Mouse (Mus musculus): ENCODE data around the gene Spaca4. TPM values are rescaled to one million over a fixed set of nuclear protein-coding genes. Genes with fewer than 3 reads are reported as not detected.

The Spaca4 gene
- polyA plus RNA-seq, 1 experiment from 2014 or later: not detected

DNA sequence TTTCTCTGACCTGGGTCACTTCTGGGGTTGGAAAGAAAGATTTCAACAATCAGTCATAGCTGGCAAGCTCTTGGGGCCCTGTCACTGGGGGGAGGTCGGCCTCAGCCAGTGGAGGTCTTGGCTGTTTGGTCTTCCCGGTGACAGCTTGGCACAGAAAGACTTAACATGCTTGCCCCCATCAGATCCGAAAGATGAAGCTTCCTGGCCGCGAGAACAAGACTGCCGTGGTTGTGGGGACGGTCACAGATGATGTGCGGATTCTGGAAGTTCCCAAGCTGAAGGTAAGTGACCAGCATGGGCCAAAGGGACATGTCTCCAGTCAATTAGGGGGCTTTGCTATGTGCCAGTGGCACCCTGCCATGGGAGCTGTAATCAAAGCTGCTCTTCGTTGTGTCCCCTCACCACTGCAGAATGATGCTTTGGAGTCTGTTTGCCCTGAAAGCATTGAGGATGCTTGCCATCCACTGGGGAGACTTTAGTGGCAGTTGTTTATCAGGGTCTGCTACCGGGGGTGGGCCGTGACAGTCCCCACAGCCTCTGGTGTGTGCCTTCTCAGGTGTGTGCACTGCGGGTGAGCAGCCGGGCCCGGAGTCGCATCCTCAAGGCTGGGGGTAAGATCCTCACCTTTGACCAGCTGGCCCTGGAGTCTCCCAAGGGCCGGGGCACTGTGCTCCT is 5.7 kb downstream of the Spaca4 start:
- POLR2A ChIA-PET: interaction anchor here (0.6 to 4.4 kb wide), 2 partner anchors 12 to 734 kb away, joined by 5 to 28 read pairs; partner anchors contain the start of gene Prmt1
- TF ChIP-seq CTCF (IDR thresholded peaks at IDR 0.05): no peak
- in situ Hi-C loops (cut with MboI; ENCODE audit: low pct_unique_long_range_greater_than_20kb): loop anchor here (25.0 kb wide), 1 partner anchor 858 kb away; the partner anchor contains the start of genes Pnkp and Ptov1
- ATAC-seq (no peak), DNase-seq (ENCODE audit: low read depth, low spot score) (no peak)
- CTCF ChIA-PET: interaction anchor here (0.9 to 1.4 kb wide), 2 partner anchors 11 to 19 kb away, joined by 3 to 4 read pairs; no protein-coding TSS in a partner anchor
- no peaks in the 10 kb centered on the region for H3K27me3 ChIP-seq

- ChIA-PET CTCF (interaction anchor here (1.0 to 2.0 kb wide), 3 partner anchors 11 to 82 kb away, joined by 3 to 8 read pairs (median 4); no protein-coding TSS in a partner anchor), POLR2A (interaction anchor here (1.1 to 4.4 kb wide), 4 partner anchors 11 to 25 kb away, joined by 3 to 28 read pairs (median 3); partner anchors contain the start of gene Sec1)
- no peaks in the 10 kb centered on the region for H3K27me3 ChIP-seq
- TF ChIP-seq CTCF (IDR thresholded peaks at IDR 0.05): no peak
- no peak for DNase-seq (ENCODE audit: low read depth, low spot score)
- no peak for ATAC-seq
- in situ Hi-C loops (cut with MboI; ENCODE audit: low pct_unique_long_range_greater_than_20kb): loop anchor here (25.0 kb wide), 1 partner anchor 857 kb away; the partner anchor contains the start of genes Pnkp and Ptov1
These were observed 6.4 kb downstream of the Spaca4 start for GRCm38 (mm10) chr7:45719180-45719579.

GRCm38 (mm10) chr7:45718331-45718730 is 7.3 kb downstream of the Spaca4 start:
- no peak for ATAC-seq
- in situ Hi-C loops (cut with MboI; ENCODE audit: low pct_unique_long_range_greater_than_20kb): loop anchor here (25.0 kb wide), 1 partner anchor 856 kb away; the partner anchor contains the start of genes Pnkp and Ptov1
- TF ChIP-seq CTCF (IDR thresholded peaks at IDR 0.05): no peak
- DNase-seq (ENCODE audit: low read depth, low spot score): no peak
- CTCF ChIA-PET: interaction anchor here (1.0 to 2.1 kb wide), 6 partner anchors 10 to 215 kb away, joined by 3 to 8 read pairs (median 4); partner anchors contain the start of gene Dbp
- H3K27me3 ChIP-seq: no peaks in the 10 kb centered on the region
- POLR2A ChIA-PET: interaction anchor here (1.1 to 4.4 kb wide), 6 partner anchors 9 to 179 kb away, joined by 3 to 28 read pairs (median 3); partner anchors contain the start of genes Sec1, Syngr4 and Tmem143

DNA sequence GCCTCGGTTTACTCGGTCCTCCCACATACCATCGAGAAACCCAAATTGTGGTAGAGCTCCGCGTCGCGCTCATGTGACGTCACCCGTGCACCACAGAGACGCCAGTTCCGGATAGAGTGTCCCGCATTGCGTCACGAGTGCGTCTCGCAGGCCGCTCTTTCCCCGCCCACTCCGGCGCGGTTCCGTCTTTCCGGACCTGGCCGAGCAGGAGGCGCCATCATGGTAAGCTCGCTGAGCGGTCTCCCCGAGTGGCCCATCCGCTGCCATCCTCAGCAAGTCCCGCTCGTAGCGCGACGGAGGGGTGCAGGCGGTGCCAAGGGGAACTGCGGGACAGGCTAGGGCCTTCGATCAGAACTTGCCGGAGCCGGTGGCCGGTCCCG is 7.7 kb downstream of the Spaca4 start, which contains the start of gene Sphk2:
Gene Sphk2, minus strand, starts transcription at position 85 of the 380 bp plus-strand sequence.
- no peak for DNase-seq (ENCODE audit: low read depth, low spot score)
- POLR2A ChIA-PET: interaction anchor here (1.1 to 4.4 kb wide), 6 partner anchors 9 to 179 kb away, joined by 3 to 28 read pairs (median 3); partner anchors contain the start of genes Sec1, Syngr4 and Tmem143
- peak; percentile 34 for ATAC-seq
- CTCF ChIA-PET: interaction anchor here (1.0 to 2.1 kb wide), 6 partner anchors 13 to 216 kb away, joined by 3 to 8 read pairs (median 4); partner anchors contain the start of gene Dbp
- H3K27me3 ChIP-seq: no peaks in the 10 kb centered on the region
- in situ Hi-C loops (cut with MboI; ENCODE audit: low pct_unique_long_range_greater_than_20kb): loop anchor here (25.0 kb wide), 1 partner anchor 856 kb away; the partner anchor contains the start of genes Pnkp and Ptov1
- no peak for TF ChIP-seq CTCF (IDR thresholded peaks at IDR 0.05)

DNA sequence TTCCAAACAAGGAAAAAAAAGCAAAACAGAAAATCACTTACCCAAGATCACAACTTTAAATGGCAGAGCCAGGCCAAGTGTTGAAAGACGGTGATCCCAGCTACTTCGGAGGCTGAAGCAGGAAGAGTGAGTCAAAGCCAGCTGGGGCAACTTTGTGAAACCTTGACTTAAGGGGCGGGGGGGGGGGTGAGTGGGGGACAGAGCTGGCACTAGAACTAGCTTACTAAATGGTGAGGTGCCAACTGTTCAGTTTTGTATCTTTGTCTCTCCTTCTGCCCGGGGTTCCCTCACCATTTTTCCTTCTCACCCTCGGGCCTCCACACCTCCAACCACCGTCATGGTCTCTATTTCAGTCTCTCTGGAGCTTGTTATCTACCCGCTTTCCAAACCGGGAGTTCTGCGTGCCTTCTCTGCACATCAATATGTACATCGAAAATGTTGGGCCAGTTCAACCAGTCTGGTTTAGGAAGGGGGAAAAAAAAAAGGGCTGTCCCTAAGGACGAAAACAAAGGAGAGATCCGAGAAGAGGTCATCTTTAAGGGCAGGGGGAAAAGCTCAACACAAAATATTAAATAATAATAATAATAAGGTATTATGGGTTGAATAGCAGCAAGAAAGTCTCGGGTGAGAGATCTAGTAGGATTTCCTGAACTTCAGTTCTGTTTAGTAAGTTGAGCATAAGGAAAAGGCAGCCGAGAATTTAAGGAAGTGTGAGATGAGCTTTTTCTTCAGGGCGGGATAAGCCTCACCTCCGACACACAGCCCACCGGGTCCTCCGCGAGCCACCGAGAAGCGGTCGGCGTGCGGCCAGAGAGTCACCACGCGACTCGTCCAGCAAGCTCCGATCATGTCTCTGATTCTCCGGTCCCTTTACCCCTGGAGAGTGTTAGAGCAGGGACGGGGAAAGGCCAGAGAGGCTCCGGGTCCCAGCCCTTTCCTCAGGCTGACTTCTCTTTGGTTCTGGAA is 8.4 kb downstream of the Spaca4 start:
- in situ Hi-C loops (cut with MboI; ENCODE audit: low pct_unique_long_range_greater_than_20kb): loop anchor here (25.0 kb wide), 1 partner anchor 855 kb away; the partner anchor contains the start of genes Pnkp and Ptov1
- DNase-seq (ENCODE audit: low read depth, low spot score) (no peak), ATAC-seq (no peak)
- ChIA-PET CTCF (interaction anchor here (1.0 to 2.1 kb wide), 7 partner anchors 9 to 216 kb away, joined by 3 to 8 read pairs (median 4); partner anchors contain the start of gene Dbp), POLR2A (interaction anchor here (0.6 to 4.4 kb wide), 5 partner anchors 9 to 180 kb away, joined by 3 to 28 read pairs (median 3); partner anchors contain the start of genes Syngr4 and Tmem143)
- TF ChIP-seq CTCF (IDR thresholded peaks at IDR 0.05): no peak
- H3K27me3 ChIP-seq: no peaks in the 10 kb centered on the region

DNA sequence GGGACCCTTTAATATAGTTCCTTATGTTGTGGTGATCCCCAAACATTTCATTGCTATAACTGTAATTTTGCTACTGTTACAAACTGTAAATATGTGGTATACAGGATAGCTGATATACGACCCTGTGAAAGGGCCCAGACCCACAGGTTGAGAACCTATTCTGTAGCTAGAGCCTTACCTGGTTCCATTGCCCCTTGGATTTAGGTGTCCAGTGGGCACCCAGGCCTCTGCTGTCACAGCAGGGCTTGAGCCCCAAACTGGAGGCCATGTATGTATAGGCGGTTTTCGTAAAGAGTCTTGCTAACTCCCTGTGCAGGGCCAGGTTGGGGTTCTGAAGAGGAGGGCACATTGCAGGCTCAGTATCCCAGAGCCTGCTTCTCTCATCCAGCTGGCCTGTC is 9.2 kb downstream of the Spaca4 start:
- CTCF ChIA-PET: interaction anchor here (1.1 to 2.1 kb wide), 3 partner anchors 8 to 66 kb away, joined by 3 to 6 read pairs (median 3); partner anchors contain the start of gene Dbp
- no peak for TF ChIP-seq CTCF (IDR thresholded peaks at IDR 0.05)
- POLR2A ChIA-PET: interaction anchor here (1.9 to 4.4 kb wide), 2 partner anchors 8 to 10 kb away, joined by 7 to 28 read pairs; no protein-coding TSS in a partner anchor
- in situ Hi-C loops (cut with MboI; ENCODE audit: low pct_unique_long_range_greater_than_20kb): loop anchor here (25.0 kb wide), 1 partner anchor 854 kb away; the partner anchor contains the start of genes Pnkp and Ptov1
- DNase-seq (ENCODE audit: low read depth, low spot score) (no peak), ATAC-seq (no peak)
- H3K27me3 ChIP-seq: no peaks in the 10 kb centered on the region

DNA sequence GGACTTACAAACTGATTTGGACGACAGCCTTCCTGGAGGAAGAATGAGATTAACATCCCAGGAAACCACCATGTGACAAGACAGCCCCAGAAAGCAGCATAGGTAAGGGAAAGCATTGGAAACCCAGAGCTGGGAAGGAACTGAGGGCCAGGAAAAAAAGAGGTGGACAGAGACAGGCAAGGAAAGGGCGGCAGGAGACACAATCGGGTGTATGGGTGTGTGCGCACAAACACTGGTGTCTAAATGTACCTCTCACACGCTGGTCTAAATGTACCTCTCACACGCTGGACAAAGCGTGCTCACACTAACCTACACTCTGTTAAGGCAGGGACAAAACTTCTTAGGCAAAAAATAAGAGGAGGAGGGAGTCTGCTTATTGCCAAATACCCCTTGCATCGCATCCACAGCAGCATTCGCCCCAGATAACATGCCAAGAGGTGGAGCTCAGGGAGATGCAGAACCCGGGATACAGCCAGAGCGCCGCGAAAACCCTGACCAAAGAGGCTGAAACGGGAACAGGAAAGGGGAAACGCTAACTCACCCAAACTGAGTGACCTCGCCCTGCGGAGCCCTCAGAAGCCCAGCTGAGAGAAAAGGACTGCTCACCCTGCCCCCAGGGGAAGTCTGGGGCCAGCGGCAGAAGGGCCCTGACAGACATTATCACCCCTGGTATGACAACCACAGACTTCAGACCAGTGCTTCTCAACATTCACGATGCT is 9.7 kb downstream of the Spaca4 start:
- DNase-seq (ENCODE audit: low read depth, low spot score) (no peak), ATAC-seq (no peak)
- in situ Hi-C loops (cut with MboI; ENCODE audit: low pct_unique_long_range_greater_than_20kb): loop anchor here (25.0 kb wide), 1 partner anchor 854 kb away; the partner anchor contains the start of genes Pnkp and Ptov1
- no peak for TF ChIP-seq CTCF (IDR thresholded peaks at IDR 0.05)
- ChIA-PET POLR2A (interaction anchor here (4.4 kb wide), 1 partner anchor 8 kb away, joined by 28 read pairs; no protein-coding TSS in a partner anchor), CTCF (no interaction called here)
- no peaks in the 10 kb centered on the region for H3K27me3 ChIP-seq

GRCm38 (mm10) chr7:45715090-45715708 is 10.4 kb downstream of the Spaca4 start, which contains the start of gene Rpl18:
TSS of gene Rpl18 (plus strand) at chr7:45715457.
- CTCF ChIA-PET: no interaction called here
- ATAC-seq: peak; percentile 82
- no peaks in the 10 kb centered on the region for H3K27me3 ChIP-seq
- no peak for TF ChIP-seq CTCF (IDR thresholded peaks at IDR 0.05)
- POLR2A ChIA-PET: no interaction called here
- in situ Hi-C loops (cut with MboI; ENCODE audit: low pct_unique_long_range_greater_than_20kb): loop anchor here (25.0 kb wide), 1 partner anchor 853 kb away; the partner anchor contains the start of genes Pnkp and Ptov1
- DNase-seq (ENCODE audit: low read depth, low spot score): no peak

Measured in Patski (cell line).